Mouse (Mus musculus) embryonic fibroblast, embryonic 13.5 days (primary cell): ENCODE data around the gene Tuba3a. TPM values are rescaled to one million over a fixed set of nuclear protein-coding genes. Genes with fewer than 3 reads are reported as not detected.

Source experiments
- H3K27ac ChIP-seq: 2 replicates; pipeline ENCODE4 v1.5.1; 2012; ENCODE audit warnings: low read length, control low read depth, inconsistent platforms; ENCODE audit not compliant: insufficient read depth
- H3K4me1 ChIP-seq: 2 replicates; pipeline ENCODE4 v1.6.1; 2011; ENCODE audit warnings: low read length; ENCODE audit not compliant: control insufficient read depth, insufficient read depth
- H3K4me3 ChIP-seq: 2 replicates; pipeline ENCODE4 v1.5.1; 2011; ENCODE audit warnings: mild to moderate bottlenecking, control low read depth, low read length; ENCODE audit not compliant: insufficient read depth
- CTCF ChIP-seq: IDR thresholded peaks from 2 replicates; pipeline ENCODE4 v1.5.1; 2011; ENCODE audit warnings: mild to moderate bottlenecking, control low read depth, low read length, moderate library complexity, borderline replicate concordance; ENCODE audit not compliant: insufficient read depth
- POLR2A ChIP-seq: IDR thresholded peaks from 2 replicates; pipeline ENCODE4 v1.6.1; 2011; ENCODE audit warnings: low read depth, mild to moderate bottlenecking, control low read depth, low read length, moderate library complexity
- polyA plus RNA-seq: library from polyadenylated mRNA; stranded (reverse); fragments of >200 nt; gene quantifications from 2 replicates; pipeline ENCODE4 v1.2.4, GENCODE M21; 2011; ENCODE audit warnings: low read depth; ENCODE audit not compliant: missing spikeins, insufficient read length

Gene Tuba3a
- polyA plus RNA-seq, 1 experiment, result not detected

DNA sequence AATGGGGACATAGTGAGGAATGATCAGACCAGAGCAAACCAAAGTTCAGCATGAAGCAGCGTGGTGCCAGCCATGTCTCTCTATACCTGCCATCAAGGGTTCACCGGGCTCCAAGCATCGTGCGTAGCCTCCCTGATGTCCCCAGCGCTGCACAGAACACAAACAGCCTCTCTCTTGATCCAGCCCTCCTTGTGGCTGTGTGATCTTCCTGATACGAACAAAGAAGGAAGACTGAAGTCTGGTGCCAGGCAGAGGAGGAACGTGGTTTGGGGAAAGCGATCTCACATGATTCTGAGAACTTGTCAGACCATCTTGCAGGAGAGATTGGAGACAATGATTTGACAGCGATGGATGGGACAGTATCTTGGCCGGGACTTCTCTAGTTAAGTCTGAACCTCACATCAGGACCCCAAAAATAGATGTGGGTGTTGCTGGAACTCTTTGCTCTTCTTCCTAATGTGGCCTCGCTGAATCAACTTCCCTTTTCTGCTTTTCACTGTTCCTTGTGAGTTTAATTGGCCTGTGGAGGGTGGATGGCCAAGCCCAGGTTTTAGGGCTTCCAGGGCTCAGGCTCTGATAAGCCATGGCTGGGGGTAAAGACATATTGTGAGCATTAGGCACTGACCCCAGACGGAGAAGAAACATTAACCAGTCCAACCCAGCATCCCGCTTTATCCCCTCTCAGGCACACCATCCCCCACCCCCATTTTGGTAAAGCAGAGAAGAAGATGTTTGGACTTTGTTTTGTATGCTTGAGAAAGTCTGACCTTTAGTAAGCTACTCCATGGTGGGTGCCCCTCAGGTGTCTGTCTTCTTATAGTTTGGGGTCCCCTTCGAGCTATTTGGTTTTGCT is 31.8 kb downstream of the Tuba3a start:
- Histone ChIP-seq H3K4me1 (peaks cover 8% of the 10 kb centered on the region; the same call in 1 of the 2 replicates), H3K27ac (no peak overlapping the region), H3K4me3 (no peak overlapping the region)
- no peak for TF ChIP-seq CTCF
- TF ChIP-seq POLR2A, result no peak

DNA sequence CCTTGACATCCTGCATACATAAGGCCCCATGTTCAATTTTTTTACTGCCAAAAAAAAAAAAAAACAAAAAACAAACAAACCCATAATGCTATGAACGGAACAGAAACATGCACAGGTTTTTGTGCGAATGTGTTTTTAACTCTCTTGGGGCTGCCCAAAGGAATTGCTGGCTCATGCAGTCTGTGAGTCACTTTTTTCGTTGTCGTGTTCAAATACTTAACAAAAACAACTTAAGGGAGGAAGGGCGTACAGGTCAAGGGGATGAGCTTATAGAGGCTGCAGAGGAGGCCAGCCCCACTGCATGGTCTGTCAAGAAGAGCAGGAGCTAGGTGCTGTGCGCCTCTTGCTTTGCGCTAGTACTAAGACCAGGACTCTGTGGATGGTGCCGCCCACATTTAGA is 33.1 kb downstream of the Tuba3a start:
- Histone ChIP-seq H3K4me3 (no peak overlapping the region), H3K27ac (no peak overlapping the region), H3K4me1 (peaks cover 8% of the 10 kb centered on the region; the same call in 1 of the 2 replicates)
- TF ChIP-seq CTCF (no peak), POLR2A (no peak)

DNA sequence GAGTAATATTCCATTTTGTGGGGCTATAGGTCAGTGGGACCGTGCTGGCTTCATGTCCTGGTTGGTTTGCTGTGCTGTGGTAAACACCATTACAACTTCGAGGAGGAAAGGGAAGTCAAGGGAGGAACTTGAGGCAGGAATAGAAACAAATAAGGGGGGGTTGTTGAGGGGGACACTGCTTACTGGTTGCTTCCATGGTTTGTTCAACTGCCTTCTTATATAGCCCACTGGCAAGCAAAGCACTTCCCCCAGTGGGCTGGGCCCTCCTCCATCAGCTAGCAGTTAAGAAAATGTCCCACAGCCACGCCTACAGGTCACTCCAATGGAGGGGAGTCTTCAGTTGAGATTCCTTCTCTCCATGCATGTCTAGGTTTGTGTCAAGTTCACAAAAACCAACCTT is 33.6 kb downstream of the Tuba3a start:
- Histone ChIP-seq H3K4me1 (peaks cover 8% of the 10 kb centered on the region; the same call in 1 of the 2 replicates), H3K4me3 (no peak overlapping the region), H3K27ac (no peak overlapping the region)
- TF ChIP-seq POLR2A, result no peak
- no peak for TF ChIP-seq CTCF

DNA sequence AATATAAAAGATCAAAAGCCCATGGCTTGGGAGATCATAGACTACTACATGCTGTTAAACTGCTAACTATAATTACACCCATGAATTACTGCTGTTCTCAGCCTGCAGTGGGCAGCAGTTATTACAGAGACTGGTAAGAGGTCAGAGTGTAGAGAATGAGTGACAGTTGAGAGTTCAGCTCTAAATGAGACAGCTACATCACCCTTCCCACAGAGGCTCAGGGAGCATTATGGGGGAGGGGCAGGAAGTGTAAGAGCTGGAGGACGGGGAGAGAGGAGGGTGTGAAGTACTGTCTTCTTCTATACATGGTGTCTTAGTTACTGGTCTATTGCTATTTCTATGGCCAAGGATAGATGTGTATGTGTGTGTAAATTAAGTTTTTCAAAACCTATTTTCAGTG is 41.3 kb downstream of the Tuba3a start:
- no peak for TF ChIP-seq CTCF
- no peak for TF ChIP-seq POLR2A
- no peak overlapping the region for H3K27ac ChIP-seq
- no peak overlapping the region for H3K4me3 ChIP-seq
- H3K4me1 ChIP-seq, result no peaks in the 10 kb centered on the region

DNA sequence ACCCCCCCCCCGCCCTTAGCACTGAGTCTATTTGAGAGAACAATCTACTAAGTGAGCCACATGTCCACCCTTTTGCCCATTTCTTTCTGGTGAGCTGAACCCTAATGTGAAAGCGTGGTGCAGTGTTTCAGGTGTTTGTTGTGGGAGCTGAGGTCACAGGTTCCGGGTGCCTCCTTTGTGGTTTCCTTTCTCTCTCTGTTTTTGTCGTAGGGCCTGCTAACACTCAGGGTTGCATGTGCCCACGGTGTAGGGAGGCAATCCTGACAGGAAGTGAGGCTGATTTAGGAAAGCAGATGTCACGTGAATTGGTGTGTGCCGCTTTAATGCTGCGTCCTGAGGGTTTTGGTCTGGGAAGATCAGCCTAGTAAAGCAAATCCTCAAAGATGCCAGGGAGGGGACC is 44.3 kb downstream of the Tuba3a start:
- Histone ChIP-seq H3K4me1 (no peaks in the 10 kb centered on the region), H3K27ac (no peak overlapping the region), H3K4me3 (no peak overlapping the region)
- no peak for TF ChIP-seq POLR2A
- TF ChIP-seq CTCF, result no peak

DNA sequence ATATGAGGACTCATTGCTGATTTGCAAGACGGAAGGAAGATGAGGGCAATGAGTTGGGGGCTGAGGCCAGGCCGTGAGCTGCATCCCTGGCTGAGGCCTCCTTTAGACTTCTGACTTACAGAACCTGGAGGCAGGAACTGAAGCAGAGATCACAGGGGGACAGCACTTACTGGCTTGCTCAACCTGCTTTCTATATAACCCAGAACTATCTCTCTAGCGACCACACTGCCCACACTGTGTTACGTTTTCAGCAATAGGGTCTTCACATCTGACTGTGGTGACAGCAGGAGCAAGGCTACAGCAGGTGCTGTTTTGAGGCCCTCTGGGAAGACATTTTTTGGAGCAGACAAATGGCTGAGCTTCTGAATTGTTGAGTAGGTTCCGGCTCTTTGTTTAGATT is 45.2 kb downstream of the Tuba3a start:
- Histone ChIP-seq H3K27ac (no peak overlapping the region), H3K4me3 (no peak overlapping the region), H3K4me1 (no peaks in the 10 kb centered on the region)
- TF ChIP-seq POLR2A, result no peak
- no peak for TF ChIP-seq CTCF

DNA sequence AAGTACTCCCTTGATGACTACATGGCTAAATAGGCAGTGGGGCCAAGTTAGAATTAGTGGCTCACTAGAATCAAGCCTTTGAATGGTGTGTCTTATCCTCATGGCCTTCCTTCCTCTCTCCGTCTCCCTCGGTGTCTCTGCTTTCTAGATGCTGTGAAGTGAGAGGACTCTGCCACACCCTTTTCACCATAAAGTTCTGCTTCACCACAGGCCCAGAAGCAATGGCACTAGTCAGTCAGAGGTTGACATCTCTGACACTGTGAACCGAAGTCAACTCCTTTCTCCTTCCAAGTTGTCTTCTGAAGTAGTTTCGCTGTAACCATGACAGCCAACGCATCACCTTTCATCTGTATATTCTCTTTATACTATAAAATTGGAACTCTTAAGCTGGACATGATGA is 46.3 kb downstream of the Tuba3a start:
- TF ChIP-seq POLR2A (no peak), CTCF (no peak)
- no peak overlapping the region for H3K27ac ChIP-seq
- no peaks in the 10 kb centered on the region for H3K4me1 ChIP-seq
- no peak overlapping the region for H3K4me3 ChIP-seq

DNA sequence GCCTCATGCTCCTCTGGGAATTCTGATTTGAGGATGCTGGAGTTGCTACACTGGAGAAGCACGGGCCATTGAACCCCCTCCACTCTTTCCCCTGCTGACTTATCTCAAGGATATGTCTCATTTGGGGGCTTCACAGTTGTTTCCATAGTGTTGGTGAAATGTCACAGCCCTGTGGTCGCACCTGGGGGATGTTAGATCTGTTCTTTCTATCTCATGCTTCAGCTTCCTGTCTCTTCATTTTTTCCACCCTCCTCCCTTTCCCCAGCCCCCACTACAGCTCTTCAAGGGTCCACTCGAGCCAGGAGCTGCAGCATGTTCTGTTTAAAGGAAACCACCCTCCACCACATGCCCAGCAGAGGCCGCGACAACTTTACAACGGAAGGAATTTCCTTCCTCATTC is 47.4 kb downstream of the Tuba3a start:
- Histone ChIP-seq H3K27ac (no peak overlapping the region), H3K4me3 (no peak overlapping the region), H3K4me1 (no peaks in the 10 kb centered on the region)
- TF ChIP-seq CTCF (no peak), POLR2A (no peak)

DNA sequence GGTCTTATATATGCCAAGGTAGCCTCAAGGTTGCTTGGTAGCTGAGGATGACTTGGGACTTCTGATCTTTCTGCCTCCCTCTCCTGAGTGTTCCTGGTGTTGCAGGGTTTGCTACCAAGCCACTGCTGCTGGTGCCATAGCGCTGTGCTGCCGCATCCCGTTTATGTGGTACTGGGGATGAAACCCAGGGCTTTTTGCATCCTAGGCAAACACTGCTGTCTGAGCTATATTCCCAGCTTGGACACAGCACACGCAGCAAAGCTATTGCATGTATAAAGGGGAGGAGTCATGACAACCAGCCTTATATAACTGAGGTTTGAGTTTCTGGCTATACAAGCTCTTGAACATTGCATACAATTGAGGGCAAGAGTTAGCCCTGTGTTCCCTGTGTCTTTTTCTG is 48.4 kb downstream of the Tuba3a start:
- TF ChIP-seq POLR2A (no peak), CTCF (no peak)
- H3K4me3 ChIP-seq, result no peak overlapping the region
- H3K27ac ChIP-seq, result no peak overlapping the region
- no peaks in the 10 kb centered on the region for H3K4me1 ChIP-seq

DNA sequence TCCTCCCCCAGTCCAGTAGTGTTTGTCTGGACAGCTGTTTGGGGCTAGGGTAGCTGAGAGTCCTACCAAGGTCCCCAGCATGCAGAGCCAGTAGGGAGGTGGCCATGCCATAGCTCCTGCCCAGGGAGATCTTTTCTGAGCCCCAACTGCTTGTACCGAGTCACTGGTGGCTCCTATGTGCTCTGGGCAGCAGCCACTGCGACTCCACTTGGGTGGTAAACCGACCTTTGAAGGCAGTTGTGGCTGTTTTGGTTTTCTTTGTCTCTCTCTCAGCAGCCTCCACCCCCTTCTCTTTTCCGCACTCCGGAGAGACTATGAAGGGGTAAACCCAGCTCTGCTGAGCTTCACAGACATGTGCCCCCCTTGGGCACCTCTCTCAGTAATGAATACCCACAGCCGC is 49.1 kb downstream of the Tuba3a start, which contains the start of gene Cd27:
Gene Cd27, minus strand, starts transcription at position 229 of the 400 bp plus-strand sequence.
- Histone ChIP-seq H3K27ac (no peak within 1 kb of the TSS), H3K4me1 (no peaks in the 10 kb centered on the region), H3K4me3 (no peak within 1 kb of the TSS)
- TF ChIP-seq POLR2A, result no peak
- no peak for TF ChIP-seq CTCF
